Mouse (Mus musculus) urinary bladder, postnatal 14 days (tissue): ENCODE data around the gene Ap3b1.

ENCODE experiments used
- DNase-seq: peaks from one replicate; pipeline ENCODE4 v3.0.0; 2021; ENCODE audit warnings: low spot score

Gene Ap3b1

GRCm38 (mm10) chr13:94454131-94454530 lies 95.4 kb downstream of the Ap3b1 start:
- no peak for DNase-seq

- no peak for DNase-seq
Observed at GRCm38 (mm10) chr13:94459143-94459542, 100.4 kb downstream of the Ap3b1 start.

GRCm38 (mm10) chr13:94464221-94464620 lies 105.5 kb downstream of the Ap3b1 start:
- no peak for DNase-seq

GRCm38 (mm10) chr13:94468551-94468950 lies 109.8 kb downstream of the Ap3b1 start:
- DNase-seq = no peak

GRCm38 (mm10) chr13:94471009-94471672 lies 112.4 kb downstream of the Ap3b1 start:
- no peak for DNase-seq

GRCm38 (mm10) chr13:94476208-94476607 lies 117.4 kb downstream of the Ap3b1 start:
- DNase-seq = no peak

- no peak for DNase-seq
Observed at GRCm38 (mm10) chr13:94480256-94480655, 121.5 kb downstream of the Ap3b1 start.

- no peak for DNase-seq
Observed at GRCm38 (mm10) chr13:94490684-94491083, 131.9 kb downstream of the Ap3b1 start.

- DNase-seq = no peak
Observed at GRCm38 (mm10) chr13:94491159-94491558, 132.4 kb downstream of the Ap3b1 start.

- DNase-seq = no peak
Observed at GRCm38 (mm10) chr13:94497521-94497920, 138.8 kb downstream of the Ap3b1 start.

GRCm38 (mm10) chr13:94506411-94506810 lies 147.7 kb downstream of the Ap3b1 start:
- no peak for DNase-seq

- no peak for DNase-seq
Observed at GRCm38 (mm10) chr13:94508344-94508743, 149.6 kb downstream of the Ap3b1 start.

GRCm38 (mm10) chr13:94513157-94513767 lies 154.5 kb downstream of the Ap3b1 start:
- DNase-seq = no peak

- DNase-seq = no peak
Observed at GRCm38 (mm10) chr13:94513898-94514297, 155.1 kb downstream of the Ap3b1 start.

- DNase-seq = no peak
Observed at GRCm38 (mm10) chr13:94514992-94515391, 156.2 kb downstream of the Ap3b1 start.

GRCm38 (mm10) chr13:94516532-94516931 lies 157.8 kb downstream of the Ap3b1 start:
- no peak for DNase-seq

- no peak for DNase-seq
Observed at GRCm38 (mm10) chr13:94518176-94518575, 159.4 kb downstream of the Ap3b1 start.

- DNase-seq = no peak
Observed at GRCm38 (mm10) chr13:94519276-94519675, 160.5 kb downstream of the Ap3b1 start.

GRCm38 (mm10) chr13:94523213-94523612 lies 164.5 kb downstream of the Ap3b1 start:
- DNase-seq = no peak

GRCm38 (mm10) chr13:94524669-94525238 lies 166.0 kb downstream of the Ap3b1 start:
- no peak for DNase-seq

- no peak for DNase-seq
Observed at GRCm38 (mm10) chr13:94529138-94529537, 170.4 kb downstream of the Ap3b1 start.

- DNase-seq = no peak
Observed at GRCm38 (mm10) chr13:94533516-94533915, 174.8 kb downstream of the Ap3b1 start.

- DNase-seq = no peak
Observed at GRCm38 (mm10) chr13:94537336-94537735, 178.6 kb downstream of the Ap3b1 start.
